Mouse (Mus musculus) heart, embryonic 15.5 days (tissue): Measurements from ENCODE around the gene Cpped1. TPM values are rescaled to one million over a fixed set of nuclear protein-coding genes. Genes with fewer than 3 reads are reported as not detected.

Source experiments
- ATAC-seq: fragments of 200-750 bp; cut with Nextera tagmentation; replicated peaks from 2 replicates; pipeline ENCODE4 v1.8.0; 2017; ENCODE audit warnings: low read depth, moderate TSS enrichment; ENCODE audit not compliant: insufficient number of reproducible peaks, insufficient read depth, low FRiP score
- H3K27ac ChIP-seq: fragments of 300-500 bp; sonication (generic); 2 replicates; pipeline ENCODE4 v1.5.1; 2015; ENCODE audit warnings: mild to moderate bottlenecking, inconsistent platforms
- H3K27me3 ChIP-seq: fragments of 300-500 bp; sonication (generic); 2 replicates; pipeline ENCODE4 v1.6.1; 2015; ENCODE audit warnings: inconsistent platforms
- H3K36me3 ChIP-seq: fragments of 300-500 bp; sonication (generic); 2 replicates; pipeline ENCODE4 v1.6.1; 2015; ENCODE audit warnings: mild to moderate bottlenecking, inconsistent platforms
- H3K4me1 ChIP-seq: fragments of 300-500 bp; sonication (generic); replicated peaks from 2 replicates; pipeline ENCODE4 v1.6.1; 2015; ENCODE audit warnings: inconsistent platforms
- H3K4me2 ChIP-seq: fragments of 300-500 bp; sonication (generic); 2 replicates; pipeline ENCODE4 v1.6.1; 2015; ENCODE audit warnings: inconsistent platforms, mild to moderate bottlenecking, moderate library complexity
- H3K4me3 ChIP-seq: fragments of 300-500 bp; sonication (generic); 2 replicates; pipeline ENCODE4 v1.5.1; 2015; ENCODE audit warnings: mild to moderate bottlenecking, inconsistent platforms
- H3K9ac ChIP-seq: fragments of 300-500 bp; sonication (generic); 2 replicates; pipeline ENCODE4 v1.6.1; 2015; ENCODE audit warnings: mild to moderate bottlenecking, inconsistent platforms
- H3K9me3 ChIP-seq: fragments of 300-500 bp; sonication (generic); replicated peaks from 2 replicates; pipeline ENCODE4 v1.6.1; 2016; ENCODE audit warnings: inconsistent platforms
- WGBS: fragments of 180-500 bp; shearing (Covaris S2); methylation state at CpG from one replicate; pipeline ENCODE4 v1.1.7; 2015; ENCODE audit warnings: mixed read lengths; 5-methylcytosine and 5-hydroxymethylcytosine counted together
- polyA plus RNA-seq: library from polyadenylated mRNA; unstranded; fragments of >200 nt; fragmentation: Nextera tagmentation; extraction: Ambion mirVana; gene quantifications from 2 replicates; pipeline ENCODE4 v1.2.1, GENCODE M21; 2015

The Cpped1 gene
- polyA plus RNA-seq, 1 experiment from 2014 or later: 31.1 TPM

DNA sequence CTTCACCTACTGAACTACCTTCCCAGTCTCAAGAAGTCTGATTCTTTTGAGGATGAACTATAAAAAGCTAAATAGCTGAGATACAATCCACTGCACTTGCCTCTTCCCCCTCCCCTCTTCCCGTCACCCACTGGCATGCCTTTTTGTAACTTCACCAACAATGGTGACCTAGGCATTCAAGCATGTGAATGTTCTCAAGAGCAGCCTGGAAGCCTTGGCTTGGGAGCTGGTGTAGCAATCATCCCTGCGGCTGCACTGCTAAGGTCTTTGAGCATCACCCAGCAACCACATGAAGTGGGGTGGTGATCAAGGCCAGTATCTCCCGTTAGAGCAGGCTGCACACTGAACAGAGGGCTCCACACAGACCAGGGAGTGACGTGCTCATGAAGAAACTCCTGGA lies 114.6 kb downstream of the Cpped1 start:
- Histone ChIP-seq H3K36me3 (no peaks in the 10 kb centered on the region), H3K4me1 (peaks cover 8% of the 10 kb centered on the region; the same call in 1 of the 2 replicates), H3K4me3 (no peak overlapping the region), H3K27me3 (no peaks in the 10 kb centered on the region), H3K27ac (no peak overlapping the region), H3K9me3 (no peaks in the 10 kb centered on the region), H3K4me2 (no peak overlapping the region), H3K9ac (no peak overlapping the region)
- ATAC-seq: no peak
- 63% methylated on average over 4 of the region's 4 CpGs for WGBS

DNA sequence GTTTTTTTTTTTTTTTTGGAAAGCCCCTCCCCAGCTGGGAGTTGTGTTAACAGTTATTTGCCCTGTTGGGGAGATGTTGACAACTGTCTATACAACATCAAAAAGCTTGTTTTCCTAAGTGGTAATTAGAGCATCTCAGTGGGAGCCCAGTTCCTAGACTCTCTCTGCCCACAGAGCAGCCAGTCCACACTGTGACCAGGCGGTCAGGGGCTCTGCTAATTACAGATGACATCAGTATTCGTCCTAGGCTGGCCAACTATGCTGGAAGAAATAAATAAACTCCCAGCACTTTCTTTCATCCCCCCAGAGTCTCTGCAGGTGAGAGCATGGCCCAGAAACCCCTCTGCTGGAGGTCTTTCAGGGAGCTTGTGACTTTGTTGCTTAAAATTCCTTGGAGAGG lies 115.9 kb downstream of the Cpped1 start:
- Histone ChIP-seq H3K9ac (no peak overlapping the region), H3K4me2 (no peak overlapping the region), H3K27me3 (no peaks in the 10 kb centered on the region), H3K27ac (no peak overlapping the region), H3K9me3 (no peaks in the 10 kb centered on the region), H3K4me3 (no peak overlapping the region), H3K4me1 (peaks cover 8% of the 10 kb centered on the region; the same call in 1 of the 2 replicates), H3K36me3 (no peaks in the 10 kb centered on the region)
- WGBS: 52% methylated on average over 2 of the region's 2 CpGs
- no peak for ATAC-seq

DNA sequence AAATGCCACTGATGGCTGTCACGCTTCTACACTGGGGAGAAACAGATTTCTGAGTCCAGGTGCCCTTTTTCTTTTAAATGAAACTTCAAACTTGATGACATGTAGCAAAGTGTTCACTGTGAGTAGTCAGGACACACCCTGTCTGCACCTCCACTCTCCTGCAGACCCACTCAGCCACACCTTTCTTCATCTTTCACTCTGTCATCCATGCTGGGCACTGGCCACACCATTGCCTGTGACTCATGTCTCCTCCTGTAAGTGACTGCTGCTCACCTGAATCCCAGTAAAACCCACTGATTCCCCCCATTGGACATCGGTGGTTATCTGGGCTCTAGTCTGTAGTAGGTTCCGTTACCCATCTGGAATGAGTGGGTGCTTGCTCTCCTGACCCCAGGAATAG lies 118.8 kb downstream of the Cpped1 start:
- 77% methylated on average over 3 of the region's 3 CpGs for WGBS
- H3K4me1 ChIP-seq: 0 out of 2 replicates have a peak, but pooled peaks cover 5% of the 10 kb centered on the region
- H3K9ac ChIP-seq: no peak overlapping the region
- no peak overlapping the region for H3K4me3 ChIP-seq
- no peaks in the 10 kb centered on the region for H3K36me3 ChIP-seq
- ATAC-seq: no peak
- H3K9me3 ChIP-seq: no peaks in the 10 kb centered on the region
- H3K27me3 ChIP-seq: no peaks in the 10 kb centered on the region
- H3K4me2 ChIP-seq: no peak overlapping the region
- H3K27ac ChIP-seq: no peak overlapping the region

DNA sequence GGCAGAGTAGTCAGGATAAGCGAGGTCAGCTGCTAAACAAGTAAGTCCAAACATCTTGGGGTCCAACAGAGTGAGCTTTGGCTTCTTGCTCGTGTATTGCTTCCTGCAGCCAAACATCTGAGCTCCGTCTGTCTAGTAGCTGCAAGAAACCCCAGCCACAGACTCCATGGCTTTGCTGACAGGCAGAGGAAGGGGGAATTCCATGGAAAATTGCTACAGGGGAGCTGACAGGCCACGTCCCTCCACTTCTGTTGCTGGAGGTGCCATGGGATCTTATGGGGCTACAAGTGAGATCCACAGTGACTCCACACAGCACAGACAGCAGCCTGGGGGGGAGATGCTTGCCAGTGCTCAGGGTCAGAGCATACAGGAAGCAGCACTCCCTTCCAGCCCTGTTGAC lies 123.4 kb downstream of the Cpped1 start:
- Histone ChIP-seq H3K4me3 (no peak overlapping the region), H3K4me2 (no peak overlapping the region), H3K27ac (0 out of 2 replicates have a peak overlapping the region, but pooled peaks have one; percentile 33), H3K4me1 (peaks cover 11% of the 10 kb centered on the region), H3K9me3 (no peaks in the 10 kb centered on the region), H3K9ac (no peak overlapping the region), H3K27me3 (no peaks in the 10 kb centered on the region), H3K36me3 (no peaks in the 10 kb centered on the region)
- no peak for ATAC-seq
- 41% methylated on average over 4 of the region's 4 CpGs for WGBS

DNA sequence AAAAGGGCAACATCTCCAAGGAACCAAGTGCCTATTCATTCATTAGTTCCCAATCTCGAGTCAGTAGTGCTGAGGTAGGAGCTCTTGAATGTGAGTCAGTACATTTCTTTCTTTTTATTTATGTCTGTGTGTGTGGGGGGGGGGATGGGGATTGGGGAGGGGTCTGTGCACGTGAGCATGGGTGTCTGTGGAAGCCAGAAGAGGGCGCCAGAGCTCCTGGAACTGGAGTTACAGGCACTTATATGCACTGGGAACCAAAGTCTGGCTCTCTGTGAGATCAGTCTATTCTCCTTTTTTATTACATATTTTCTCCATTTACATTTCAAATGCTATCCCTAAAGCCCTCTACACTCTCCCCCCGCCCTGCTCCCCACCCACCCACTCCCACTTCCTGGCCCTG lies 124.9 kb downstream of the Cpped1 start:
- no peak overlapping the region for H3K4me3 ChIP-seq
- 67% methylated on average over 4 of the region's 4 CpGs for WGBS
- H3K36me3 ChIP-seq: no peaks in the 10 kb centered on the region
- H3K27me3 ChIP-seq: no peaks in the 10 kb centered on the region
- no peak for ATAC-seq
- H3K9me3 ChIP-seq: no peaks in the 10 kb centered on the region
- peaks cover 11% of the 10 kb centered on the region for H3K4me1 ChIP-seq
- no peak overlapping the region for H3K4me2 ChIP-seq
- no peak overlapping the region for H3K27ac ChIP-seq
- H3K9ac ChIP-seq: no peak overlapping the region

DNA sequence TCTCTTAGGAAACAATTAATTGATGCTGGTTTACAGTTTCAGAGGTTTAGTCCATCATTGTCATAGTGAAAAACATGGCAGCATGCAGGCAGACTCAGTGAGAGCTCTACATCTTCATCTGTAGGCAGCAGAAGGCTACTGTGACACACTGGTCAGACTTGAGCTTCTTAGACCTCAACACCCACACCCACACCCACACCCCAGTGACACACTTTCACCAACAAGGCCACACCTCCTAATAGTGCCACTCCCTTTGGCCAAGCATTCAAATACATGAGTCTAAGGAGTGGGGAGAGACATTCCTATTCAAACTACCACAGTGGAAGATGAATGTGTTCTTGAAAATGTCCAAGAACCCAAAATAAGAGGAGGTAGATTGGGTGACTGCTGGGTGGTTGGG lies 125.9 kb downstream of the Cpped1 start:
- ATAC-seq: no peak
- Histone ChIP-seq H3K9me3 (no peaks in the 10 kb centered on the region), H3K4me3 (no peak overlapping the region), H3K27me3 (no peaks in the 10 kb centered on the region), H3K9ac (no peak overlapping the region), H3K27ac (no peak overlapping the region), H3K36me3 (no peaks in the 10 kb centered on the region), H3K4me2 (no peak overlapping the region), H3K4me1 (peaks cover 11% of the 10 kb centered on the region)

DNA sequence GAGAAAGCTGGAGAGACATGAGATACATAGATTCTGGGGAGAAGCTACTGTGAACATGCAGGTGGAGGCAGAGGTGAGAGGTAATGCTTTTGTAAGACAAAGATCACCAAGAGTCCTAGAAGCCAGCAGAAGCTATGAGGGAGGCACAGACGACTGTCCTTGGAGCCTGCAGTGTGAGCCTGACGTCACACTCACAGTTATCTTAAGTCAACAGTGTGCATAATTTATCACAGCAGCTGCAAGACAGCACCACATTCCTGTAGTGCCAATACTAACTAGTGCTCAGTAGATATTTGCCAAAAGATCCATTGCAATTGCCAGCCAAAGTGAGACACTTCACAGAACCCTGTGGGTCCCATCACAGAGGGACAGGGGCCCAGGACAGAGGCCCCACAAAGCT lies 127.2 kb downstream of the Cpped1 start:
- 12% methylated on average over 2 of the region's 2 CpGs for WGBS
- no peak overlapping the region for H3K4me2 ChIP-seq
- no peak overlapping the region for H3K4me3 ChIP-seq
- H3K9me3 ChIP-seq: no peaks in the 10 kb centered on the region
- H3K36me3 ChIP-seq: no peaks in the 10 kb centered on the region
- no peak overlapping the region for H3K9ac ChIP-seq
- no peaks in the 10 kb centered on the region for H3K27me3 ChIP-seq
- H3K27ac ChIP-seq: no peak overlapping the region
- no peak; the same call in 1 of the 2 replicates for ATAC-seq
- H3K4me1 ChIP-seq: peaks cover 11% of the 10 kb centered on the region

DNA sequence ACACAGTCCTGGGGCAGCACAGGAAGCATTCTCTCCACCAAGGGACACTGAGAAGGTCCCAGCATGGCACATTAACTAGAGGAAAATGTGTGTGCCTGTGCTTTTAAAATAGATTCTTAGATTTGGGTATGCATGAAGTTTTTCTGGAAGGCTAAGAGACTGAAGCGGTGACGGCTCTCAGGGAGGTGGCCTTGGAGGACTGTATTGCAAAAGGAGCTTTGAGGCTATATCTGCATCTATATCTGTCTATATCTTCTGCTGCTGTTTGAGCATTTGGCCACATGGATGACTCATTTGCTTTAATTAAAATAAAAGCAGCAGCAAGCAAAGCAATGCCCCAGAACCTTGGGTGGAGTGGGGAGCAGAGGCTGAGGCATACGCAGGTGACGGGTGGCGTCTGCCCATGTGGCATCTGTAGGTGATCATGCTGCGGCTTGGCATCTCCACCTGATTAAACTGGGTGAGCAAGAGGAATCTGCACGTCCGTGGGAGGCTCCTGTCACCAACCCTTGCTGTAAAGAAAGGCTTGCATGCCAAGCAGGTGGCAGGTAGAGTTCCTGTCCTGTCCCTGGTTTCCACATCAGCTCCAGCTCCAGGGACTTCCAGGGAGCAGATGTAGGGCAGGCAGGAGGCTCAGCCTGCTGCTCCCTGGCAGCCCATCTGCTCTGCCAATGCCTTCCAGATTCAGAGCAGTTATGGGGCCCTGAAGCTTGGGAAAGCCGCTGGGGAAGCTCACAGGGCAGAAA lies 130.4 kb downstream of the Cpped1 start:
- no peak overlapping the region for H3K27ac ChIP-seq
- no peaks in the 10 kb centered on the region for H3K27me3 ChIP-seq
- ATAC-seq: no peak
- no peak overlapping the region for H3K4me3 ChIP-seq
- H3K9ac ChIP-seq: no peak overlapping the region
- H3K9me3 ChIP-seq: no peaks in the 10 kb centered on the region
- H3K36me3 ChIP-seq: no peaks in the 10 kb centered on the region
- H3K4me2 ChIP-seq: no peak overlapping the region
- peaks cover 5% of the 10 kb centered on the region for H3K4me1 ChIP-seq
- 79% methylated on average over 9 of the region's 9 CpGs for WGBS

DNA sequence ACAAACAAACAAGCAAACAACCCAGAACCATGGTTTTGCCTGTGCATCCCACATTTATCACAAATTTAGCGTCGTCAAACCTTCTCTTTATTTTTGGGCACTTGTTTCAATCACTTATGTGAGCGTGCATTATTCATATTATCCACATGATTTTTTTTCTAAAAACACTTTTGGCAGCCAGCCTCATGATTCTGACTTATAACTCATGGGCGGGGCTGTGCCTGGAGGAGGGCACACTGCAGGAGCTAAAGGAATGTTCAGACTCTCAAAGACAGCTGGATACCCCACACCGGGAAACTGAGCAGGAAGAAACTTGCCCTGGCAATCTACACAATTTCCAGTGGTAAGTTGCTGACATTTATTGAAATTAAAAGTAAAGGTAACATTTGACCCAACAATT lies 131.1 kb downstream of the Cpped1 start:
- 68% methylated on average over 5 of the region's 5 CpGs for WGBS
- ATAC-seq: no peak

DNA sequence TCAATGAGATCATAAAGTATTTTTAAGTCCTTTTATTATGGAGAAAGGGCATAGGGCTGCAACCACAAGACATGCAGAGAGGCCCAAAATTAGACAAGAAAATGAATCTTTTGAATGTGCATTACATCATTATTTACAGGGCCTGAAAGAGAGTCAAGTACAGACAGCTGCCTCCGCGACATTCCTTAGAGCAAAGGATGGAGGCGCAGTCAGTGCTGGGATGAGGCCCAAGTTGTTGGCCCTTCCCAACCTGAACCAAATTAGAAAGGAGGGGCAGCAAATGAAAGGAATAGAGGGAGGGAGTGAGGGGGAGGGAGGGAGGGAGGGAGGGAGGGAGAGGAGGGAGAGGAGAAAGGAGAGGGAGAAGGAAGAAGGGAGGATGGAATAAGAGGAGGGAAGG lies 132.7 kb downstream of the Cpped1 start:
- no peak overlapping the region for H3K4me2 ChIP-seq
- H3K4me3 ChIP-seq: no peak overlapping the region
- H3K36me3 ChIP-seq: no peaks in the 10 kb centered on the region
- no peak overlapping the region for H3K9ac ChIP-seq
- H3K4me1 ChIP-seq: no peaks in the 10 kb centered on the region
- no peaks in the 10 kb centered on the region for H3K27me3 ChIP-seq
- H3K9me3 ChIP-seq: no peaks in the 10 kb centered on the region
- no peak for ATAC-seq
- WGBS: 62% methylated on average over 3 of the region's 3 CpGs
- H3K27ac ChIP-seq: no peak overlapping the region

More for the DNA sequence above, 131.1 kb downstream of the Cpped1 start:
- no peaks in the 10 kb centered on the region for H3K9me3 ChIP-seq
- H3K9ac ChIP-seq: no peak overlapping the region
- H3K4me3 ChIP-seq: no peak overlapping the region
- H3K27me3 ChIP-seq: no peaks in the 10 kb centered on the region
- H3K4me1 ChIP-seq: peaks cover 5% of the 10 kb centered on the region
- H3K36me3 ChIP-seq: no peaks in the 10 kb centered on the region
- no peak overlapping the region for H3K4me2 ChIP-seq
- H3K27ac ChIP-seq: no peak overlapping the region

DNA sequence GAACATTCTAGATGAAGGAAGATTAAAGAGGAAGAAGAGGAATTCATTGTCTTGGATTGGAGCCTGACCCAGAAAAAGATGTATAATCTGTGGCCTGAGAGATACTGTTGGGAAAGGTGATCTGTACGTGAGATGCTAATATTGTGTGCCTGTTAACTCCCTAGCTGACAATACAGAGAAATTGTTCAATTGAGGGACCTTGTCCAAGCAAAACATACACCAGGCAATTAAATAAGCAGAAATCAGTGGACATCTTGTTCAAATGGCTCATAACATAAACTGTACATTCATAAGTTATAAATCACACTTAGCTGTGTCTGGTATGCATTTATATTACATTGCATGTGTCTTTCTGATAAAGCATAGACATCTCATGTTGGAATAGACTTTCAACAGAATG lies 134.9 kb downstream of the Cpped1 start:
- H3K9ac ChIP-seq: no peak overlapping the region

DNA sequence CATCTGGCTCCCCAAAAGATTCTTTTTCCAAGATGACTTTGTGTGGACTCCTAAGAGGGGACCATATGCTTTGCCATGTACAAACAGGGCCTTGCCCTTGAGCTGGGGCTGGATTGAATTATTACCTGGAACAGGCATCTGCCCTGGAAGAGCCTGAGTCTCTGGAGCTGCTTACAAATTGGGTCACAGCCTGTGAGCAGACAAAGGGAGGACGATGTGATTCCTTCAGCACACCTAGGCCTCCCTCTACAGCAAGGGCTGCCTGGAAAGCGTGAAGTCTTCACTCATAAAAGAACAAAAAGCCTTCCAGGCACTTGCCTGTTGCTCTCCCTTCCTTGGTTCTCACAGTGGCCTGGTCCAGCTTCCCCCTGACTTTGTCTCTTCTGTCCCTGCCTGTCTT lies 136.9 kb downstream of the Cpped1 start:
- Histone ChIP-seq H3K4me3 (no peak overlapping the region), H3K27me3 (no peaks in the 10 kb centered on the region), H3K4me2 (no peak overlapping the region), H3K36me3 (no peaks in the 10 kb centered on the region), H3K27ac (no peak overlapping the region), H3K4me1 (no peaks in the 10 kb centered on the region), H3K9ac (no peak overlapping the region), H3K9me3 (0 out of 2 replicates have a peak, but pooled peaks cover 5% of the 10 kb centered on the region)
- 71% methylated on average over 2 of the region's 2 CpGs for WGBS
- ATAC-seq: no peak

More for the DNA sequence above, 134.9 kb downstream of the Cpped1 start:
- H3K27ac ChIP-seq: no peak overlapping the region
- no peak overlapping the region for H3K4me2 ChIP-seq
- no peak for ATAC-seq
- 0 out of 2 replicates have a peak, but pooled peaks cover 5% of the 10 kb centered on the region for H3K9me3 ChIP-seq
- WGBS: 73% methylated on average over 1 of the region's 1 CpGs
- H3K4me1 ChIP-seq: no peaks in the 10 kb centered on the region
- H3K27me3 ChIP-seq: no peaks in the 10 kb centered on the region
- H3K36me3 ChIP-seq: no peaks in the 10 kb centered on the region
- no peak overlapping the region for H3K4me3 ChIP-seq
